Comparison of ENCODE assay signal across 11 mouse cellular contexts in genomic region chr13:60172366-60173017, GRCm38 (mm10). TPM values are rescaled to one million over a fixed set of nuclear protein-coding genes. Genes with fewer than 3 reads are reported as not detected.
A peak's percentile ranks its signal among the peaks of the same experiment; 100 is the strongest.
DNase-seq lines count a peak whose midpoint lies in the region; ATAC-seq and TF ChIP-seq lines count a peak whose summit lies in the region.
"Had no signal": no experiment of that assay in that cellular context is flagged by ENCODE, and none has a peak within 500 bp of the region (broad histone marks: within the 10 kb centered on the region; RNA-seq: fewer than 3 reads in every experiment).

No protein-coding gene starts in this region.

- DNase-seq in kidney, adult 18-20 months = peak; percentile 11
- no peak for DNase-seq in kidney, adult 11 months
- peak; percentile 37 for DNase-seq in heart, postnatal 4 days
- DNase-seq in urinary bladder, postnatal 10 days (ENCODE audit: low spot score) = no peak
- no peak for DNase-seq in cerebellum, adult 2 months
- DNase-seq in lung, postnatal 4 days = no peak
- DNase-seq: right cerebral cortex, adult 18-20 months; thymus, postnatal 14 days had no signal

- peaks cover 5% of the 10 kb centered on the region; the same call in 1 of the 2 replicates for H3K36me3 ChIP-seq in embryonic facial prominence, embryonic 12.5 days
- H3K36me3 ChIP-seq in neural tube, embryonic 12.5 days = peaks cover 6% of the 10 kb centered on the region; the same call in 1 of the 2 replicates

- H3K27me3 ChIP-seq in embryonic facial prominence, embryonic 12.5 days = peaks cover 6% of the 10 kb centered on the region; the same call in 1 of the 2 replicates
- no peaks in the 10 kb centered on the region for H3K27me3 ChIP-seq in neural tube, embryonic 12.5 days (replicated peaks)
- no peaks in the 10 kb centered on the region; the same call in 1 of the 2 replicates for H3K27me3 ChIP-seq in cerebellum, adult 2 months (ENCODE audit: control insufficient read depth, insufficient read depth, low read length)

- H3K4me2 ChIP-seq in embryonic facial prominence, embryonic 12.5 days (replicated peaks) = peak overlapping the region; percentile 56
- H3K4me2 ChIP-seq in neural tube, embryonic 12.5 days (replicated peaks) = peak overlapping the region; percentile 81

- no peak for ATAC-seq in embryonic facial prominence, embryonic 12.5 days (ENCODE audit: insufficient number of reproducible peaks, insufficient read depth, low FRiP score, low TSS enrichment)
- no peak for ATAC-seq in neural tube, embryonic 12.5 days (ENCODE audit: low FRiP score, low read depth)

- no peak overlapping the region for H3K9ac ChIP-seq in embryonic facial prominence, embryonic 12.5 days
- no peak overlapping the region for H3K9ac ChIP-seq in neural tube, embryonic 12.5 days

- no peak for TF ChIP-seq CTCF in cerebellum, adult 2 months (IDR thresholded peaks at IDR 0.05; ENCODE audit: borderline replicate concordance, insufficient read depth, low read depth, low read length)

- H3K27ac ChIP-seq in embryonic facial prominence, embryonic 12.5 days = peak overlapping the region; percentile 77
- no peak overlapping the region for H3K27ac ChIP-seq in neural tube, embryonic 12.5 days
- no peak overlapping the region for H3K27ac ChIP-seq in cerebellum, adult 2 months (ENCODE audit: insufficient read depth, low read length)

- 11% methylated on average over 7 of the region's 7 CpGs for WGBS in embryonic facial prominence, embryonic 12.5 days
- WGBS in neural tube, embryonic 12.5 days = 5% methylated on average over 7 of the region's 7 CpGs
- 35% methylated on average over 7 of the region's 7 CpGs for WGBS in cerebellum, adult 2 months

- H3K4me3 ChIP-seq in embryonic facial prominence, embryonic 12.5 days = no peak overlapping the region
- no peak overlapping the region for H3K4me3 ChIP-seq in neural tube, embryonic 12.5 days
- no peak overlapping the region for H3K4me3 ChIP-seq in cerebellum, adult 2 months (replicated peaks; ENCODE audit: insufficient read depth, low read depth, low read length)

- peaks cover 28% of the 10 kb centered on the region for H3K4me1 ChIP-seq in embryonic facial prominence, embryonic 12.5 days
- peaks cover 30% of the 10 kb centered on the region for H3K4me1 ChIP-seq in neural tube, embryonic 12.5 days
- H3K4me1 ChIP-seq in cerebellum, adult 2 months (ENCODE audit: control insufficient read depth, insufficient read depth, low read length) = no peaks in the 10 kb centered on the region

- no peaks in the 10 kb centered on the region for H3K9me3 ChIP-seq in embryonic facial prominence, embryonic 12.5 days
- no peaks in the 10 kb centered on the region for H3K9me3 ChIP-seq in neural tube, embryonic 12.5 days

- TF ChIP-seq POLR2A in cerebellum, adult 2 months (IDR thresholded peaks at IDR 0.05; ENCODE audit: borderline replicate concordance, insufficient read depth, low read length) = no peak

RNA-seq across cellular contexts. Expression of gene Gas1, which starts 4.7 kb away (rescaled TPM):
- 261 and 307 TPM in 2 replicates for polyA plus RNA-seq in embryonic facial prominence, embryonic 12.5 days (2016; fragmentation: Nextera tagmentation; extraction: Ambion mirVana)
- total RNA-seq in heart, postnatal 4 days (2021) = 10 to 100 TPM; 53.5 to 56.8 TPM
- polyA plus RNA-seq in neural tube, embryonic 12.5 days (2016; fragmentation: Nextera tagmentation; extraction: Ambion mirVana) = 153 and 168 TPM in 2 replicates
- 13.1 and 17.6 TPM in 2 replicates for polyA plus RNA-seq in cerebellum, adult 2 months (2012; rRNA removed)
- total RNA-seq: common myeloid progenitor, adult 5-6 weeks had no signal

Comparison
In these comparisons a context has a peak if more than half of its experiments do, and no peak if none do; other contexts are left out.
1. DNase-seq: peak in kidney, adult 18-20 months (single experiment) and heart, postnatal 4 days (single experiment); none in kidney, adult 11 months (single experiment), urinary bladder, postnatal 10 days (single experiment), cerebellum, adult 2 months (0 of 2) and lung, postnatal 4 days (0 of 2).